Mouse (Mus musculus) midbrain, postnatal 0 days (tissue): Measurements from ENCODE around the gene Pip5k1a. TPM values are rescaled to one million over a fixed set of nuclear protein-coding genes. Genes with fewer than 3 reads are reported as not detected.
"Not testable (repeated sequence)": the region's sequence is repeated elsewhere in the genome, so short reads cannot be mapped to it uniquely, and the experiment has no call there.

Experiments
- ATAC-seq: fragments of 200-750 bp; cut with Nextera tagmentation; 2 replicates; pipeline ENCODE4 v1.8.0; 2017; ENCODE audit warnings: moderate number of reproducible peaks, mild to moderate bottlenecking, moderate TSS enrichment, moderate library complexity; ENCODE audit not compliant: low FRiP score
- DNase-seq: peaks from one replicate; pipeline ENCODE4 v3.0.0-alpha.2; 2015; ENCODE audit warnings: low spot score
- H3K27ac ChIP-seq: fragments of 300-500 bp; sonication (generic); 2 replicates; pipeline ENCODE4 v1.5.1; 2014; ENCODE audit warnings: low read depth, mild to moderate bottlenecking, low read length, mixed read lengths
- H3K27me3 ChIP-seq: fragments of 300-500 bp; sonication (generic); 2 replicates; pipeline ENCODE4 v1.6.1; 2014; ENCODE audit warnings: low read length, control low read depth, mixed read lengths; ENCODE audit not compliant: insufficient read depth
- H3K36me3 ChIP-seq: fragments of 300-500 bp; sonication (generic); 2 replicates; pipeline ENCODE4 v1.6.1; 2014; ENCODE audit warnings: low read length, control low read depth, mixed read lengths; ENCODE audit not compliant: insufficient read depth
- H3K4me1 ChIP-seq: fragments of 300-500 bp; sonication (generic); 2 replicates; pipeline ENCODE4 v1.6.1; 2014; ENCODE audit warnings: mild to moderate bottlenecking, control low read depth, antibody characterized with exemption, low read length, mixed read lengths; ENCODE audit not compliant: insufficient read depth
- H3K4me2 ChIP-seq: fragments of 300-500 bp; sonication (generic); 2 replicates; pipeline ENCODE4 v1.6.1; 2014; ENCODE audit warnings: low read depth, mild to moderate bottlenecking, low read length, mixed read lengths; ENCODE audit not compliant: poor library complexity, severe bottlenecking
- H3K4me3 ChIP-seq: fragments of 300-500 bp; sonication (generic); 2 replicates; pipeline ENCODE4 v1.5.1; 2014; ENCODE audit warnings: low read depth, mild to moderate bottlenecking, low read length, moderate library complexity
- H3K9ac ChIP-seq: fragments of 300-500 bp; sonication (generic); replicated peaks from 2 replicates; pipeline ENCODE4 v1.6.1; 2014; ENCODE audit warnings: mild to moderate bottlenecking, low read length, moderate library complexity, mixed read lengths; ENCODE audit not compliant: poor library complexity, severe bottlenecking
- H3K9me3 ChIP-seq: fragments of 300-500 bp; sonication (generic); 2 replicates; pipeline ENCODE4 v1.6.1; 2016; ENCODE audit warnings: low read length, control low read depth
- CTCF ChIP-seq: IDR thresholded peaks from 2 replicates; pipeline ENCODE4 v1.5.1; 2016; ENCODE audit warnings: antibody characterized with exemption, mild to moderate bottlenecking
- WGBS: fragments of 180-500 bp; shearing (Covaris S2); extraction: QIAGEN DNeasy Blood & Tissue Kit; methylation state at CpG from one replicate; pipeline ENCODE4 v1.1.7; 2014; 5-methylcytosine and 5-hydroxymethylcytosine counted together
- polyA plus RNA-seq: library from polyadenylated mRNA; unstranded; fragments of >200 nt; fragmentation: Nextera tagmentation; extraction: Ambion mirVana; gene quantifications from 2 replicates; pipeline ENCODE4 v1.2.1, GENCODE M21; 2015
- total RNA-seq: library from RNA; depleted of rRNA; stranded (reverse); fragments of >200 nt; gene quantifications from 2 replicates; pipeline ENCODE4 v1.2.3, GENCODE M21; 2014

Pip5k1a gene
- total and polyA plus RNA-seq, 2 experiments from 2014 or later, result 13.3 to 20.1 TPM

- Histone ChIP-seq H3K36me3 (peaks cover 13% of the 10 kb centered on the region), H3K4me1 (peaks cover 6% of the 10 kb centered on the region; the same call in 1 of the 2 replicates), H3K4me3 (peak within 1 kb of the TSS; percentile 53), H3K9ac (peak within 1 kb of the TSS; percentile 74), H3K27ac (peak within 1 kb of the TSS; percentile 60), H3K9me3 (no peaks in the 10 kb centered on the region), H3K27me3 (no peaks in the 10 kb centered on the region), H3K4me2 (peak within 1 kb of the TSS; percentile 83)
- TF ChIP-seq CTCF, result peak; percentile 52
- ATAC-seq (peak; percentile 92), DNase-seq (peak; percentile 97)
- under 1% methylated on average over 20 of the region's 20 CpGs for WGBS
These were observed 27.0 kb upstream of the Pip5k1a start, which contains the start of the genes Scnm1 and Lysmd1 for GRCm38 (mm10) chr3:95133680-95134101. Gene Scnm1 (minus strand): TSS chr3:95134011. Gene Lysmd1 (plus strand): TSS chr3:95134088.

GRCm38 (mm10) chr3:95133176-95133575 is 26.4 kb upstream of the Pip5k1a start:
- DNase-seq, result no peak
- TF ChIP-seq CTCF, result no peak
- ATAC-seq, result no peak
- peak overlapping the region; percentile 74 for H3K9ac ChIP-seq
- peaks cover 6% of the 10 kb centered on the region; the same call in 1 of the 2 replicates for H3K4me1 ChIP-seq
- no peaks in the 10 kb centered on the region for H3K9me3 ChIP-seq
- H3K4me3 ChIP-seq, result peak overlapping the region; percentile 53
- peaks cover 13% of the 10 kb centered on the region for H3K36me3 ChIP-seq
- H3K27me3 ChIP-seq, result no peaks in the 10 kb centered on the region
- 61% methylated on average over 11 of the region's 11 CpGs for WGBS
- H3K27ac ChIP-seq, result peak overlapping the region; percentile 60
- peak overlapping the region; percentile 83 for H3K4me2 ChIP-seq

GRCm38 (mm10) chr3:95132389-95132788 is 25.7 kb upstream of the Pip5k1a start:
- not testable (repeated sequence) for H3K4me1 ChIP-seq, H3K9ac ChIP-seq, H3K4me2 ChIP-seq, H3K27ac ChIP-seq, H3K4me3 ChIP-seq, H3K27me3 ChIP-seq, H3K9me3 ChIP-seq, ATAC-seq, DNase-seq
- peaks cover 13% of the 10 kb centered on the region for H3K36me3 ChIP-seq
- TF ChIP-seq CTCF, result peak; percentile 40
- WGBS, result 88% methylated on average over 2 of the region's 2 CpGs

GRCm38 (mm10) chr3:95130081-95130480 is 23.4 kb upstream of the Pip5k1a start:
- Histone ChIP-seq H3K27me3 (no peaks in the 10 kb centered on the region), H3K9ac (no peak overlapping the region), H3K4me1 (peaks cover 6% of the 10 kb centered on the region; the same call in 1 of the 2 replicates), H3K4me3 (no peak overlapping the region), H3K4me2 (no peak overlapping the region), H3K27ac (no peak overlapping the region), H3K9me3 (no peaks in the 10 kb centered on the region), H3K36me3 (peaks cover 13% of the 10 kb centered on the region)
- no peak for TF ChIP-seq CTCF
- DNase-seq (no peak), ATAC-seq (no peak)
- 93% methylated on average over 5 of the region's 5 CpGs for WGBS

GRCm38 (mm10) chr3:95129226-95129651 is 22.5 kb upstream of the Pip5k1a start:
- DNase-seq (no peak), ATAC-seq (no peak)
- Histone ChIP-seq H3K4me3 (no peak overlapping the region), H3K9ac (no peak overlapping the region), H3K27me3 (no peaks in the 10 kb centered on the region), H3K4me2 (no peak overlapping the region), H3K9me3 (no peaks in the 10 kb centered on the region), H3K4me1 (peaks cover 6% of the 10 kb centered on the region; the same call in 1 of the 2 replicates), H3K36me3 (peaks cover 13% of the 10 kb centered on the region), H3K27ac (no peak overlapping the region)
- 41% methylated on average over 6 of the region's 6 CpGs for WGBS
- TF ChIP-seq CTCF, result no peak

GRCm38 (mm10) chr3:95124972-95125371 is 18.2 kb upstream of the Pip5k1a start:
- Histone ChIP-seq H3K9me3 (no peaks in the 10 kb centered on the region), H3K4me3 (no peak overlapping the region), H3K27ac (no peak overlapping the region), H3K9ac (no peak overlapping the region), H3K4me2 (no peak overlapping the region), H3K4me1 (no peaks in the 10 kb centered on the region), H3K36me3 (peaks cover 30% of the 10 kb centered on the region), H3K27me3 (no peaks in the 10 kb centered on the region)
- no peak for TF ChIP-seq CTCF
- no peak for ATAC-seq
- DNase-seq, result peak; percentile 65
- 36% methylated on average over 5 of the region's 5 CpGs for WGBS
